Mouse (Mus musculus): Measurements from ENCODE around the gene Cacna1d. TPM values are rescaled to one million over a fixed set of nuclear protein-coding genes. Genes with fewer than 3 reads are reported as not detected.

Gene Cacna1d
- polyA plus RNA-seq, 1 experiment from 2014 or later = 8.2 TPM

DNA sequence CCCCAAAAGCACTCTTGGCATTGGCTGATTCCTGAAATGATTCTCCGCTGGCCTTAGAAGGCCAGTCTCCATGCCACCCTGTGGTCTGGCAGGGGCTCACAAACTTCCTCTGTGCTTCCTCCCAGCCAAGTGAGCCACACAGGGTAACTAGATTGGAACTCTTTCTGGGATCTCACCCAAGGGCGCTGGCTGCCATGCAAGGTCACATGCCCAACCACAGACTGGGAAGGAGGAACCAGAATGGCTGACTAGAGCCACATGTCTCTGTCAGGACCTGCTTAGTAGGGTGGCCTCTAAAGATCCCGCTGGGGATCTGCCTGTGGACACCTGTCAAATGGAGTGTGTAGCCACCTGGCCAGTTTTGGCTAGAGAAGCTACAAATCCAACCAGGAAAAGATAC, 273.1 kb downstream of the Cacna1d start:
- no peak for ATAC-seq (replicated peaks)
- WGBS = 90% methylated on average over 3 of the region's 3 CpGs
- H3K4me3 ChIP-seq = no peak overlapping the region
- H3K4me2 ChIP-seq (replicated peaks) = no peak overlapping the region
- H3K27ac ChIP-seq (replicated peaks) = no peak overlapping the region
- H3K36me3 ChIP-seq = no peaks in the 10 kb centered on the region
- H3K9me3 ChIP-seq = no peaks in the 10 kb centered on the region
- H3K4me1 ChIP-seq = no peaks in the 10 kb centered on the region
- H3K9ac ChIP-seq (replicated peaks) = no peak overlapping the region
- no peaks in the 10 kb centered on the region for H3K27me3 ChIP-seq

DNA sequence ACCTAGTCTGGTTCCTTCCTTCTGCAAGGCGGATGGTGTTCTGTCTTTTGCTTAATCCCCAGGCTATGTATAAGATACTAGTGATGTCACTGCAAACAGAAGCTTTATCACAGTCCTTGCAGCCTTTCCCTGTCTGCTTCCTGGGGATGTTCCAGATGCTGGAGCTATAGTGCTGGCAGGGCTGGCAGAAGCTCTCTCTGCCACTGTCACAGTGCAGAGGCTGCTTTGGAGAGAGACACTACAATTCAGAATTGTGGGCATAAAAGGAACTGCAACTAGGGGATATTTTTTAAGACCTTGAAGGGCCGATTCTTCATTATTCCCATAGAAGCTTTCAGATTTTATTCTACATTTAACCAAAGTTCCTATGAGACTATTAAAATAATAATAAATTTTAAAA, 274.1 kb downstream of the Cacna1d start:
- H3K4me3 ChIP-seq = no peak overlapping the region
- no peaks in the 10 kb centered on the region for H3K36me3 ChIP-seq
- H3K9me3 ChIP-seq = no peaks in the 10 kb centered on the region
- H3K27ac ChIP-seq (replicated peaks) = no peak overlapping the region
- no peaks in the 10 kb centered on the region for H3K4me1 ChIP-seq
- WGBS = 84% methylated on average over 2 of the region's 2 CpGs
- no peaks in the 10 kb centered on the region for H3K27me3 ChIP-seq
- no peak overlapping the region for H3K9ac ChIP-seq (replicated peaks)
- no peak for ATAC-seq (replicated peaks)
- no peak overlapping the region for H3K4me2 ChIP-seq (replicated peaks)

DNA sequence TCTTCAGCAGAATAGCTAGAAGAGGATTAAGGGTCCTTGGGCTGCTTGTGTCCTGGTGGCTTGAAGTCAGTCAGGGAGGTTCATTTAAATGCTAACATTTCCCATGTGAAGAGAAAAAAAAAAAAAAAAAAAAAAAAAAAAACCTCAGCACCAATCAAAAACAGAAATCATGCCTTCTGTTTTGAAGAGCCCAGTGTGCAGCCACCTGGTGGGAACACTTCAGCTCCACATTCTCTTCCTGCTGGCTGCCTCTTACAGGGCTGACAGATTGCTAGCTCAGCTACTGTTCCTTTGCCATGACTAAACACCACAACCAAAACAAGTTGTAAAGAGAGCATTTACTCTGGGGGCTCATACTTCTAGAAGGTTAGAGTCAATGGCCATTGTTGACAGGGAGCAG, 283.1 kb downstream of the Cacna1d start:
- H3K4me1 ChIP-seq = no peaks in the 10 kb centered on the region
- H3K27ac ChIP-seq (replicated peaks) = no peak overlapping the region
- H3K4me2 ChIP-seq (replicated peaks) = no peak overlapping the region
- H3K9ac ChIP-seq (replicated peaks) = no peak overlapping the region
- no peak overlapping the region for H3K4me3 ChIP-seq
- H3K36me3 ChIP-seq = no peaks in the 10 kb centered on the region
- H3K27me3 ChIP-seq = no peaks in the 10 kb centered on the region
- ATAC-seq (replicated peaks) = no peak
- H3K9me3 ChIP-seq = no peaks in the 10 kb centered on the region

- WGBS = 45% methylated on average over 3 of the region's 3 CpGs
- no peak for ATAC-seq (replicated peaks)
Measured at GRCm38 (mm10) chr14:30205821-30206220, 285.4 kb downstream of the Cacna1d start.

DNA sequence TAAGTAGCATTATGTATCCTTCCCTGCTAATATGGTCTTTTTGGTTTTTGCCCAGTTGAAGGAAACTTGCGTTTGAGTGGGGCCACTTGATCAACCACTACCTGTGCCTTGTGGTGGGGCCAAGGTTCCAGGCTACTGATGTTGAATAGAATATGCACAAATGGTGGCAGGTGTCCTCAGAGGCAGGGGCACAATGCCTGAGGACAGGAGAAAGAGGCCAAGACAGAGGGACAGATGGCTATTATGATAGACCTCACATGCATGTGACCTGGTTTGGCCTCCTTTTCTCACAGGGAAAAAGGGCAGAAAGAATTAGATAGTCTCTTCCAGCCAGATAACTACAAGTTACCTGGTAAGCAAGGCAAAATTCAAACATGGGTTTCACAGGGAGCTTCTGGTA, 286.7 kb downstream of the Cacna1d start:
- no peak overlapping the region for H3K4me2 ChIP-seq (replicated peaks)
- ATAC-seq (replicated peaks) = no peak

More at GRCm38 (mm10) chr14:30205821-30206220, 285.4 kb downstream of the Cacna1d start:
- Histone ChIP-seq H3K4me3 (no peak overlapping the region), H3K27me3 (no peaks in the 10 kb centered on the region), H3K4me2 (replicated peaks) (no peak overlapping the region), H3K9ac (replicated peaks) (no peak overlapping the region), H3K9me3 (no peaks in the 10 kb centered on the region), H3K4me1 (no peaks in the 10 kb centered on the region), H3K27ac (replicated peaks) (no peak overlapping the region), H3K36me3 (no peaks in the 10 kb centered on the region)

GRCm38 (mm10) chr14:30200310-30200709, 290.9 kb downstream of the Cacna1d start:
- no peak overlapping the region for H3K9ac ChIP-seq (replicated peaks)
- H3K9me3 ChIP-seq = no peaks in the 10 kb centered on the region
- H3K27ac ChIP-seq (replicated peaks) = no peak overlapping the region
- no peaks in the 10 kb centered on the region for H3K27me3 ChIP-seq
- no peaks in the 10 kb centered on the region for H3K36me3 ChIP-seq
- H3K4me2 ChIP-seq (replicated peaks) = no peak overlapping the region
- no peak for ATAC-seq (replicated peaks)
- 70% methylated on average over 1 of the region's 1 CpGs for WGBS
- H3K4me1 ChIP-seq = peaks cover 13% of the 10 kb centered on the region
- no peak overlapping the region for H3K4me3 ChIP-seq

More for the DNA sequence above, 286.7 kb downstream of the Cacna1d start:
- WGBS = 88% methylated on average over 1 of the region's 1 CpGs
- Histone ChIP-seq H3K36me3 (no peaks in the 10 kb centered on the region), H3K27me3 (no peaks in the 10 kb centered on the region), H3K27ac (replicated peaks) (no peak overlapping the region), H3K4me3 (no peak overlapping the region), H3K9ac (replicated peaks) (no peak overlapping the region), H3K4me1 (no peaks in the 10 kb centered on the region), H3K9me3 (no peaks in the 10 kb centered on the region)

GRCm38 (mm10) chr14:30198882-30199281, 292.4 kb downstream of the Cacna1d start:
- WGBS = 81% methylated on average over 3 of the region's 3 CpGs
- Histone ChIP-seq H3K9me3 (no peaks in the 10 kb centered on the region), H3K36me3 (no peaks in the 10 kb centered on the region), H3K9ac (replicated peaks) (no peak overlapping the region), H3K4me1 (peaks cover 13% of the 10 kb centered on the region), H3K27me3 (no peaks in the 10 kb centered on the region), H3K4me3 (no peak overlapping the region), H3K27ac (replicated peaks) (no peak overlapping the region), H3K4me2 (replicated peaks) (no peak overlapping the region)
- no peak for ATAC-seq (replicated peaks)

GRCm38 (mm10) chr14:30198116-30198515, 293.1 kb downstream of the Cacna1d start:
- Histone ChIP-seq H3K27me3 (no peaks in the 10 kb centered on the region), H3K4me2 (replicated peaks) (no peak overlapping the region), H3K27ac (replicated peaks) (no peak overlapping the region), H3K36me3 (no peaks in the 10 kb centered on the region), H3K9ac (replicated peaks) (no peak overlapping the region), H3K4me1 (peaks cover 13% of the 10 kb centered on the region), H3K9me3 (no peaks in the 10 kb centered on the region), H3K4me3 (no peak overlapping the region)
- WGBS = 84% methylated on average over 4 of the region's 4 CpGs
- no peak for ATAC-seq (replicated peaks)

GRCm38 (mm10) chr14:30196959-30197358, 294.3 kb downstream of the Cacna1d start:
- H3K27me3 ChIP-seq = no peaks in the 10 kb centered on the region
- 77% methylated on average over 1 of the region's 1 CpGs for WGBS
- no peaks in the 10 kb centered on the region for H3K36me3 ChIP-seq
- H3K9me3 ChIP-seq = no peaks in the 10 kb centered on the region
- no peak overlapping the region for H3K4me3 ChIP-seq
- 0 out of 2 replicates have a peak overlapping the region, but pooled peaks have one; percentile 21 for H3K27ac ChIP-seq (replicated peaks)
- peaks cover 13% of the 10 kb centered on the region for H3K4me1 ChIP-seq
- no peak overlapping the region for H3K9ac ChIP-seq (replicated peaks)
- ATAC-seq (replicated peaks) = no peak
- H3K4me2 ChIP-seq (replicated peaks) = no peak overlapping the region

- H3K27me3 ChIP-seq = no peaks in the 10 kb centered on the region
- H3K9ac ChIP-seq (replicated peaks) = no peak overlapping the region
- 0 out of 2 replicates have a peak, but pooled peaks have one; percentile 16 for ATAC-seq (replicated peaks)
- H3K4me1 ChIP-seq = peaks cover 13% of the 10 kb centered on the region
- no peaks in the 10 kb centered on the region for H3K36me3 ChIP-seq
- 0 out of 2 replicates have a peak overlapping the region, but pooled peaks have one; percentile 21 for H3K27ac ChIP-seq (replicated peaks)
- 42% methylated on average over 5 of the region's 5 CpGs for WGBS
- no peak overlapping the region for H3K4me3 ChIP-seq
- no peak overlapping the region for H3K4me2 ChIP-seq (replicated peaks)
- no peaks in the 10 kb centered on the region for H3K9me3 ChIP-seq
Measured at GRCm38 (mm10) chr14:30196235-30196634, 295.0 kb downstream of the Cacna1d start.

- no peak overlapping the region for H3K4me3 ChIP-seq
- H3K9me3 ChIP-seq = no peaks in the 10 kb centered on the region
- no peaks in the 10 kb centered on the region for H3K36me3 ChIP-seq
- no peaks in the 10 kb centered on the region for H3K27me3 ChIP-seq
- no peak overlapping the region for H3K27ac ChIP-seq (replicated peaks)
- no peak overlapping the region for H3K4me2 ChIP-seq (replicated peaks)
- H3K9ac ChIP-seq (replicated peaks) = no peak overlapping the region
- H3K4me1 ChIP-seq = no peaks in the 10 kb centered on the region
- WGBS = 88% methylated on average over 5 of the region's 5 CpGs
- ATAC-seq (replicated peaks) = no peak
Measured at GRCm38 (mm10) chr14:30190308-30190971, 300.8 kb downstream of the Cacna1d start.

DNA sequence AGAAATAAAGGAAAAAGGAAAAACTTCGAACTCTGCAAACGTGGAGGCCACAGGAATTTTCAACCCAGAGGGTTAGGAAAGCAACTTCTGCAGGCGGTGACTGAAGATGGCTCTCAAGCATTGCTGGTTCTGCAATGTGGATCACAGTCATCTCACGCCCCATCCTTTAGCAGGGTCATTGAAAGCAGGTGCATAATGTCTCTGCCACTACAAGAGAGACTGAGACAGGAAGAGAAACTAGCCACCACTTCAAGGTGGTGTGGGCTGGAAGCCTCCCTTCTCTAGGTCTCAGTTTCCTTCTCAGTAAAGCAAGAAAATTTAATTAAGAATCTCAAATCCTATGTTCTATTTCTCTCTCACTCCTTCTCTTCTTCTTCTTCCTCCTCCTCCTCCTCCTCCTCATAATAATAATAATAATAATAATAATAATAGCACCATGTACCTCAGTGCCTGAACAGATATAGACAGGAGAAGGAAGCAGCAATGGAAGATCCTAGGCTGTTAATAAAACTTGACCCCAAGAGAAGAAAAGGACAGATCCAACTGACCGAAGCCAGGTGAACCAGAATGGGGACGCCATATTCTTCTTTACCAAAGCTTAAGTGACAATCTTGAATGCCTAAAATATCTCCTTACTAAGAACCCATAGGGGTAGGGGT, 305.5 kb downstream of the Cacna1d start:
- no peak overlapping the region for H3K9ac ChIP-seq (replicated peaks)
- H3K36me3 ChIP-seq = no peaks in the 10 kb centered on the region
- H3K27me3 ChIP-seq = no peaks in the 10 kb centered on the region
- no peak overlapping the region for H3K4me2 ChIP-seq (replicated peaks)
- no peak overlapping the region for H3K27ac ChIP-seq (replicated peaks)
- H3K4me1 ChIP-seq = no peaks in the 10 kb centered on the region
- no peak overlapping the region for H3K4me3 ChIP-seq
- ATAC-seq (replicated peaks) = no peak
- H3K9me3 ChIP-seq = no peaks in the 10 kb centered on the region
- WGBS = 94% methylated on average over 6 of the region's 6 CpGs

All from forebrain, embryonic 15.5 days (tissue).